13 mouse cellular contexts compared by ENCODE assay signal in genomic region chr3:30546366-30546765, GRCm38 (mm10). TPM values are rescaled to one million over a fixed set of nuclear protein-coding genes. Genes with fewer than 3 reads are reported as not detected.
DNase-seq lines count a peak whose midpoint lies in the region; ATAC-seq lines count a peak whose summit lies in the region.
"Had no signal": no experiment of that assay in that cellular context is flagged by ENCODE, and none has a peak within 500 bp of the region (broad histone marks: within the 10 kb centered on the region; RNA-seq: fewer than 3 reads in every experiment).

No protein-coding gene starts in this region.

- no peaks in the 10 kb centered on the region for H3K36me3 ChIP-seq in intestine, embryonic 14.5 days (ENCODE audit: control insufficient read depth, insufficient read depth, low read length)
- no peaks in the 10 kb centered on the region for H3K36me3 ChIP-seq in intestine, embryonic 16.5 days (ENCODE audit: control insufficient read depth, insufficient read depth, low read length)
- no peaks in the 10 kb centered on the region for H3K36me3 ChIP-seq in heart, embryonic 14.5 days (ENCODE audit: control insufficient read depth, insufficient read depth, low read length)
- no peaks in the 10 kb centered on the region for H3K36me3 ChIP-seq in limb, embryonic 15.5 days
- H3K36me3 ChIP-seq: forebrain, embryonic 10.5 days; midbrain, embryonic 12.5 days had no signal

- no peak for DNase-seq in intestine, embryonic 14.5 days (ENCODE audit: low spot score)
- no peak for DNase-seq in c-Kit-positive CD71-positive TER-119-positive erythroid progenitor cells, embryonic 14.5 days (ENCODE audit: low spot score)
- no peak for DNase-seq in ovary, postnatal 10 days (ENCODE audit: low spot score)

- no peak for ATAC-seq in intestine, embryonic 14.5 days (replicated peaks; ENCODE audit: low FRiP score, low TSS enrichment, low read depth)
- no peak for ATAC-seq in intestine, embryonic 16.5 days
- peak; percentile 36; the same call in 1 of the 2 replicates for ATAC-seq in heart, embryonic 14.5 days (ENCODE audit: insufficient number of reproducible peaks, insufficient read depth, low FRiP score, low read depth)
- ATAC-seq in limb, embryonic 15.5 days (ENCODE audit: insufficient number of reproducible peaks, low FRiP score, low TSS enrichment, low read depth) = no peak
- no peak for ATAC-seq in activated CD4-positive, CD25-positive, alpha-beta regulatory T cell, adult 4 months

- H3K9ac ChIP-seq in intestine, embryonic 14.5 days (ENCODE audit: low read length) = no peak overlapping the region
- H3K9ac ChIP-seq in intestine, embryonic 16.5 days (ENCODE audit: low read depth, low read length) = no peak overlapping the region
- H3K9ac ChIP-seq in heart, embryonic 14.5 days (ENCODE audit: low read length) = peak overlapping the region; percentile 28; the same call in 1 of the 2 replicates
- H3K9ac ChIP-seq in limb, embryonic 15.5 days = no peak overlapping the region
- H3K9ac ChIP-seq: midbrain, embryonic 12.5 days had no signal

- 0 out of 2 replicates have a peak overlapping the region, but pooled peaks have one; percentile 18 for H3K4me2 ChIP-seq in intestine, embryonic 14.5 days (ENCODE audit: low read length)
- H3K4me2 ChIP-seq in intestine, embryonic 16.5 days (ENCODE audit: low read depth, low read length) = no peak overlapping the region
- H3K4me2 ChIP-seq in heart, embryonic 14.5 days (ENCODE audit: low read length) = peak overlapping the region; percentile 63
- peak overlapping the region; percentile 23; the same call in 1 of the 2 replicates for H3K4me2 ChIP-seq in limb, embryonic 15.5 days
- H3K4me2 ChIP-seq: liver, embryonic 11.5 days; midbrain, embryonic 12.5 days had no signal

- H3K4me1 ChIP-seq in intestine, embryonic 14.5 days (replicated peaks; ENCODE audit: control insufficient read depth, insufficient read depth, low read length) = no peaks in the 10 kb centered on the region
- no peaks in the 10 kb centered on the region; the same call in 1 of the 2 replicates for H3K4me1 ChIP-seq in intestine, embryonic 16.5 days (ENCODE audit: control insufficient read depth, insufficient read depth, low read length)
- peaks cover 8% of the 10 kb centered on the region; the same call in 1 of the 2 replicates for H3K4me1 ChIP-seq in brown adipose tissue, adult 24 weeks (ENCODE audit: control insufficient read depth, insufficient read depth, insufficient read length, low read length)
- peaks cover 15 to 20% of the 10 kb centered on the region in 2 experiments for H3K4me1 ChIP-seq in heart, embryonic 14.5 days (ENCODE audit: control insufficient read depth in 2 of 2, insufficient read depth in 2 of 2, low read length in 2 of 2)
- H3K4me1 ChIP-seq in limb, embryonic 15.5 days = peaks cover 15% of the 10 kb centered on the region; the same call in 1 of the 2 replicates
- H3K4me1 ChIP-seq: midbrain, embryonic 12.5 days had no signal

- H3K27ac ChIP-seq in intestine, embryonic 14.5 days (ENCODE audit: low read depth) = no peak overlapping the region
- no peak overlapping the region for H3K27ac ChIP-seq in intestine, embryonic 16.5 days (ENCODE audit: low read length)
- H3K27ac ChIP-seq in brown adipose tissue, adult 24 weeks (replicated peaks; ENCODE audit: low read depth, low read length) = peak overlapping the region; percentile 96
- H3K27ac ChIP-seq in heart, embryonic 14.5 days (replicated peaks in 1 of 2; ENCODE audit: control insufficient read depth in 1 of 2, insufficient read depth in 1 of 2, low read depth in 2 of 2, low read length in 2 of 2) = peak overlapping the region; percentile 37 to 56
- no peak overlapping the region for H3K27ac ChIP-seq in limb, embryonic 15.5 days
- H3K27ac ChIP-seq: forebrain, embryonic 10.5 days; midbrain, embryonic 12.5 days had no signal

- WGBS in intestine, embryonic 14.5 days = 52% methylated on average over 13 of the region's 13 CpGs
- 50% methylated on average over 13 of the region's 13 CpGs for WGBS in intestine, embryonic 16.5 days
- WGBS in heart, embryonic 14.5 days = 19% methylated on average over 13 of the region's 13 CpGs
- 35% methylated on average over 13 of the region's 13 CpGs for WGBS in limb, embryonic 15.5 days

- H3K4me3 ChIP-seq in intestine, embryonic 14.5 days (ENCODE audit: low read depth, low read length) = no peak overlapping the region
- no peak overlapping the region for H3K4me3 ChIP-seq in intestine, embryonic 16.5 days (ENCODE audit: low read length)
- peak overlapping the region; percentile 57 for H3K4me3 ChIP-seq in brown adipose tissue, adult 24 weeks (ENCODE audit: insufficient read depth, low read depth, low read length)
- peak overlapping the region; percentile 22 to 24 for H3K4me3 ChIP-seq in heart, embryonic 14.5 days (ENCODE audit: control insufficient read depth in 1 of 2, insufficient read depth in 1 of 2, low read depth in 1 of 2, low read length in 2 of 2)
- H3K4me3 ChIP-seq in limb, embryonic 15.5 days = no peak overlapping the region
- H3K4me3 ChIP-seq: forebrain, embryonic 10.5 days; midbrain, embryonic 12.5 days had no signal

- no peaks in the 10 kb centered on the region for H3K27me3 ChIP-seq in intestine, embryonic 14.5 days (replicated peaks; ENCODE audit: control insufficient read depth, insufficient read depth, low read length)
- H3K27me3 ChIP-seq in intestine, embryonic 16.5 days (replicated peaks; ENCODE audit: control insufficient read depth, insufficient read depth, low read length) = no peaks in the 10 kb centered on the region
- no peaks in the 10 kb centered on the region for H3K27me3 ChIP-seq in heart, embryonic 14.5 days (ENCODE audit: control insufficient read depth, insufficient read depth, low read length)
- no peaks in the 10 kb centered on the region for H3K27me3 ChIP-seq in limb, embryonic 15.5 days
- H3K27me3 ChIP-seq: midbrain, embryonic 12.5 days had no signal

- H3K9me3 ChIP-seq in intestine, embryonic 14.5 days (ENCODE audit: control insufficient read depth, low read length) = no peaks in the 10 kb centered on the region
- no peaks in the 10 kb centered on the region for H3K9me3 ChIP-seq in intestine, embryonic 16.5 days (ENCODE audit: control insufficient read depth, low read length)
- H3K9me3 ChIP-seq in heart, embryonic 14.5 days (ENCODE audit: control insufficient read depth, low read length) = no peaks in the 10 kb centered on the region
- H3K9me3 ChIP-seq in limb, embryonic 15.5 days = no peaks in the 10 kb centered on the region
- H3K9me3 ChIP-seq: forebrain, embryonic 10.5 days; midbrain, embryonic 12.5 days had no signal

RNA-seq across cellular contexts. Expression of gene Mecom, which starts 1.4 kb away (rescaled TPM):
- 15.2 and 17.6 TPM in 2 replicates for polyA plus RNA-seq in intestine, embryonic 14.5 days (2014; fragmentation: Nextera tagmentation; extraction: Ambion mirVana)
- 10.2 and 11.5 TPM in 2 replicates for polyA plus RNA-seq in intestine, embryonic 16.5 days (2015; fragmentation: Nextera tagmentation; extraction: Ambion mirVana)
- 6.1 and 9.2 TPM in 2 replicates for polyA plus RNA-seq in brown adipose tissue, adult 24 weeks (2012; ENCODE audit: insufficient read depth, insufficient read length, missing spikeins)
- polyA plus RNA-seq in heart, embryonic 14.5 days (2014; fragmentation: Nextera tagmentation; extraction: Ambion mirVana) = 23.0 and 24.1 TPM in 2 replicates
- polyA plus RNA-seq in limb, embryonic 15.5 days (2015; fragmentation: Nextera tagmentation; extraction: Ambion mirVana) = 37.7 and 38.4 TPM in 2 replicates
- polyA plus RNA-seq in activated CD4-positive, CD25-positive, alpha-beta regulatory T cell, adult 4 months (2017; shearing (Covaris generic)) = not detected

RNA-seq across cellular contexts. Expression of gene Actrt3, which starts 53.4 kb away (rescaled TPM):
- 0.09 and 0.23 TPM in 2 replicates for polyA plus RNA-seq in intestine, embryonic 14.5 days (2014; fragmentation: Nextera tagmentation; extraction: Ambion mirVana)
- 0.12 and 0.33 TPM in 2 replicates for polyA plus RNA-seq in intestine, embryonic 16.5 days (2015; fragmentation: Nextera tagmentation; extraction: Ambion mirVana)
- polyA plus RNA-seq in brown adipose tissue, adult 24 weeks (2012; ENCODE audit: insufficient read depth, insufficient read length, missing spikeins) = not detected in 2 replicates
- not detected in 2 replicates for polyA plus RNA-seq in heart, embryonic 14.5 days (2014; fragmentation: Nextera tagmentation; extraction: Ambion mirVana)
- polyA plus RNA-seq in limb, embryonic 15.5 days (2015; fragmentation: Nextera tagmentation; extraction: Ambion mirVana) = not detected in 2 replicates
- under 1 TPM in 1 of 2 experiments, not detected in 1; 0.24 TPM for polyA plus RNA-seq in activated CD4-positive, CD25-positive, alpha-beta regulatory T cell, adult 4 months (2017; shearing (Covaris generic))
- polyA plus RNA-seq: liver, embryonic 11.5 days; midbrain, embryonic 12.5 days; small intestine, adult 2 months; thymus, postnatal 0 days had no signal

RNA-seq across cellular contexts. Expression of gene Mynn, which starts 55.5 kb away (rescaled TPM):
- 26.7 and 28.7 TPM in 2 replicates for polyA plus RNA-seq in intestine, embryonic 14.5 days (2014; fragmentation: Nextera tagmentation; extraction: Ambion mirVana)
- 20.6 and 21.7 TPM in 2 replicates for polyA plus RNA-seq in intestine, embryonic 16.5 days (2015; fragmentation: Nextera tagmentation; extraction: Ambion mirVana)
- 7.3 and 11.2 TPM in 2 replicates for polyA plus RNA-seq in brown adipose tissue, adult 24 weeks (2012; ENCODE audit: insufficient read depth, insufficient read length, missing spikeins)
- polyA plus RNA-seq in heart, embryonic 14.5 days (2014; fragmentation: Nextera tagmentation; extraction: Ambion mirVana) = 23.4 and 25.9 TPM in 2 replicates
- 30.4 and 31.5 TPM in 2 replicates for polyA plus RNA-seq in limb, embryonic 15.5 days (2015; fragmentation: Nextera tagmentation; extraction: Ambion mirVana)
- polyA plus RNA-seq in activated CD4-positive, CD25-positive, alpha-beta regulatory T cell, adult 4 months (2017; shearing (Covaris generic)) = 10 to 100 TPM; 26.4 to 28.0 TPM

Comparison
In these comparisons a context has a peak if more than half of its experiments do, and no peak if none do; other contexts are left out.
1. H3K27ac ChIP-seq: peak in brown adipose tissue, adult 24 weeks (single experiment) and heart, embryonic 14.5 days (2 of 2); none in intestine, embryonic 14.5 days (single experiment), intestine, embryonic 16.5 days (single experiment) and limb, embryonic 15.5 days (single experiment).
2. H3K4me3 ChIP-seq: peak in brown adipose tissue, adult 24 weeks (single experiment) and heart, embryonic 14.5 days (2 of 2); none in intestine, embryonic 14.5 days (single experiment), intestine, embryonic 16.5 days (single experiment) and limb, embryonic 15.5 days (single experiment).